Mouse (Mus musculus) telencephalon, adult 2 months (tissue): ENCODE measurements around the gene Igf2r.
"Not testable (repeated sequence)": the region's sequence is repeated elsewhere in the genome, so short reads cannot be mapped to it uniquely, and the experiment has no call there.

ENCODE experiments used
- DNase-seq: peaks from one replicate; pipeline ENCODE4 v3.0.0-alpha.2; 2011; ENCODE audit warnings: low read depth, low spot score

Igf2r gene

GRCm38 (mm10) chr17:12717445-12717844 lies 52.0 kb downstream of the Igf2r start:
- DNase-seq = no peak

- no peak for DNase-seq
Observed at GRCm38 (mm10) chr17:12715032-12715431, 54.4 kb downstream of the Igf2r start.

GRCm38 (mm10) chr17:12714080-12714561 lies 55.3 kb downstream of the Igf2r start:
- DNase-seq = no peak

GRCm38 (mm10) chr17:12712993-12713392 lies 56.5 kb downstream of the Igf2r start:
- no peak for DNase-seq

GRCm38 (mm10) chr17:12712191-12712590 lies 57.3 kb downstream of the Igf2r start:
- DNase-seq = no peak

- no peak for DNase-seq
Observed at GRCm38 (mm10) chr17:12710976-12711375, 58.5 kb downstream of the Igf2r start.

- DNase-seq = no peak
Observed at GRCm38 (mm10) chr17:12710050-12710780, 59.2 kb downstream of the Igf2r start.

- DNase-seq = no peak
Observed at GRCm38 (mm10) chr17:12708398-12708797, 61.1 kb downstream of the Igf2r start.

GRCm38 (mm10) chr17:12706590-12707049 lies 62.8 kb downstream of the Igf2r start:
- no peak for DNase-seq

GRCm38 (mm10) chr17:12702901-12703300 lies 66.6 kb downstream of the Igf2r start:
- DNase-seq = no peak

GRCm38 (mm10) chr17:12700373-12700772 lies 69.1 kb downstream of the Igf2r start:
- DNase-seq = no peak

- no peak for DNase-seq
Observed at GRCm38 (mm10) chr17:12691899-12692298, 77.6 kb downstream of the Igf2r start.

GRCm38 (mm10) chr17:12689537-12689936 lies 79.9 kb downstream of the Igf2r start:
- DNase-seq = no peak

- DNase-seq = no peak
Observed at GRCm38 (mm10) chr17:12688427-12689110, 80.9 kb downstream of the Igf2r start.

GRCm38 (mm10) chr17:12684928-12685624 lies 84.4 kb downstream of the Igf2r start:
- DNase-seq = no peak

GRCm38 (mm10) chr17:12684412-12684811 lies 85.1 kb downstream of the Igf2r start:
- DNase-seq = no peak

GRCm38 (mm10) chr17:12683582-12683981 lies 85.9 kb downstream of the Igf2r start:
- no peak for DNase-seq

- no peak for DNase-seq
Observed at GRCm38 (mm10) chr17:12678261-12678660, 91.2 kb downstream of the Igf2r start.

- no peak for DNase-seq
Observed at GRCm38 (mm10) chr17:12677139-12677538, 92.3 kb downstream of the Igf2r start.

GRCm38 (mm10) chr17:12675646-12676045 lies 93.8 kb downstream of the Igf2r start, which contains the start of gene Slc22a1:
Gene Slc22a1, minus strand, starts transcription at chr17:12675829.
- DNase-seq = no peak

- not testable (repeated sequence) for DNase-seq
Observed at GRCm38 (mm10) chr17:12674980-12675379, 94.5 kb downstream of the Igf2r start.

GRCm38 (mm10) chr17:12673871-12674270 lies 95.6 kb downstream of the Igf2r start:
- no peak for DNase-seq
